Mouse (Mus musculus) intestine, embryonic 15.5 days (tissue): ENCODE measurements around the gene Herpud1. TPM values are rescaled to one million over a fixed set of nuclear protein-coding genes. Genes with fewer than 3 reads are reported as not detected.

Experiments
- ATAC-seq: fragments of 200-750 bp; cut with Nextera tagmentation; 2 replicates; pipeline ENCODE4 v1.8.0; 2017; ENCODE audit warnings: moderate TSS enrichment, moderate library complexity
- H3K27ac ChIP-seq: fragments of 300-500 bp; sonication (generic); 2 replicates; pipeline ENCODE4 v1.5.1; 2015; ENCODE audit warnings: mild to moderate bottlenecking, inconsistent platforms
- H3K27me3 ChIP-seq: fragments of 300-500 bp; sonication (generic); replicated peaks from 2 replicates; pipeline ENCODE4 v1.6.1; 2015; ENCODE audit warnings: inconsistent platforms
- H3K36me3 ChIP-seq: fragments of 300-500 bp; sonication (generic); 2 replicates; pipeline ENCODE4 v1.6.1; 2015; ENCODE audit warnings: inconsistent platforms
- H3K4me1 ChIP-seq: fragments of 300-500 bp; sonication (generic); replicated peaks from 2 replicates; pipeline ENCODE4 v1.6.1; 2015; ENCODE audit warnings: inconsistent platforms
- H3K4me2 ChIP-seq: fragments of 300-500 bp; sonication (generic); replicated peaks from 2 replicates; pipeline ENCODE4 v1.6.1; 2015; ENCODE audit warnings: mild to moderate bottlenecking, inconsistent platforms
- H3K4me3 ChIP-seq: fragments of 300-500 bp; sonication (generic); replicated peaks from 2 replicates; pipeline ENCODE4 v1.5.1; 2015; ENCODE audit warnings: inconsistent platforms
- H3K9ac ChIP-seq: fragments of 300-500 bp; sonication (generic); 2 replicates; pipeline ENCODE4 v1.6.1; 2015; ENCODE audit warnings: inconsistent platforms
- H3K9me3 ChIP-seq: fragments of 300-500 bp; sonication (generic); 2 replicates; pipeline ENCODE4 v1.6.1; 2016; ENCODE audit warnings: inconsistent platforms
- WGBS: fragments of 180-500 bp; shearing (Covaris S2); methylation state at CpG from one replicate; pipeline ENCODE4 v1.1.7; 2015; 5-methylcytosine and 5-hydroxymethylcytosine counted together
- polyA plus RNA-seq: library from polyadenylated mRNA; unstranded; fragments of >200 nt; fragmentation: Nextera tagmentation; extraction: Ambion mirVana; gene quantifications from 2 replicates; pipeline ENCODE4 v1.2.1, GENCODE M21; 2015

The Herpud1 gene
- polyA plus RNA-seq, 1 experiment from 2014 or later: 115 TPM

GRCm38 (mm10) chr8:94441686-94442085 is 55.4 kb downstream of the Herpud1 start:
- WGBS: 77% methylated on average over 1 of the region's 1 CpGs
- no peak overlapping the region for H3K4me2 ChIP-seq
- no peak overlapping the region for H3K4me3 ChIP-seq
- no peak overlapping the region for H3K27ac ChIP-seq
- no peaks in the 10 kb centered on the region for H3K36me3 ChIP-seq
- no peaks in the 10 kb centered on the region for H3K27me3 ChIP-seq
- H3K9me3 ChIP-seq: no peaks in the 10 kb centered on the region
- no peak for ATAC-seq
- H3K4me1 ChIP-seq: no peaks in the 10 kb centered on the region
- no peak overlapping the region for H3K9ac ChIP-seq

- 75% methylated on average over 3 of the region's 3 CpGs for WGBS
- ATAC-seq: no peak
- no peaks in the 10 kb centered on the region for H3K9me3 ChIP-seq
Observed at GRCm38 (mm10) chr8:94443153-94443552, 56.9 kb downstream of the Herpud1 start.

GRCm38 (mm10) chr8:94444480-94444879 is 58.2 kb downstream of the Herpud1 start:
- no peaks in the 10 kb centered on the region for H3K4me1 ChIP-seq
- no peak overlapping the region for H3K9ac ChIP-seq

More at GRCm38 (mm10) chr8:94443153-94443552, 56.9 kb downstream of the Herpud1 start:
- Histone ChIP-seq H3K4me2 (no peak overlapping the region), H3K36me3 (no peaks in the 10 kb centered on the region), H3K27ac (no peak overlapping the region), H3K27me3 (no peaks in the 10 kb centered on the region), H3K4me3 (no peak overlapping the region), H3K9ac (no peak overlapping the region), H3K4me1 (no peaks in the 10 kb centered on the region)

More at GRCm38 (mm10) chr8:94444480-94444879, 58.2 kb downstream of the Herpud1 start:
- no peaks in the 10 kb centered on the region for H3K9me3 ChIP-seq
- no peak overlapping the region for H3K4me3 ChIP-seq
- no peak overlapping the region for H3K4me2 ChIP-seq
- ATAC-seq: no peak
- H3K36me3 ChIP-seq: no peaks in the 10 kb centered on the region
- 61% methylated on average over 2 of the region's 2 CpGs for WGBS
- H3K27me3 ChIP-seq: no peaks in the 10 kb centered on the region
- H3K27ac ChIP-seq: no peak overlapping the region

Other genes starting within 250 kb of the Herpud1 start
- gene Mt4, start 249.2 kb upstream of the Herpud1 start, polyA plus RNA-seq: 4.1 and 4.2 TPM in 2 replicates
- gene Mt3, start 233.8 kb upstream of the Herpud1 start, polyA plus RNA-seq: 4.4 and 5.6 TPM in 2 replicates
- gene Mt2, start 213.8 kb upstream of the Herpud1 start, polyA plus RNA-seq: 522 and 534 TPM in 2 replicates
- 2,231 and 2,526 TPM in 2 replicates for gene Mt1, start 207.4 kb upstream of the Herpud1 start, polyA plus RNA-seq
- gene Nup93, start 171.9 kb upstream of the Herpud1 start, polyA plus RNA-seq: 70.2 and 74.9 TPM in 2 replicates
- gene Slc12a3, start 57.2 kb upstream of the Herpud1 start, polyA plus RNA-seq: 0.06 and 0.10 TPM in 2 replicates
- gene Nlrc5, start 47.9 kb downstream of the Herpud1 start, polyA plus RNA-seq: 0.21 and 0.33 TPM in 2 replicates
- 7.4 and 8.4 TPM in 2 replicates for gene Cpne2, start 146.6 kb downstream of the Herpud1 start, polyA plus RNA-seq
- gene Rspry1, start 215.5 kb downstream of the Herpud1 start, polyA plus RNA-seq: 28.1 and 28.3 TPM in 2 replicates
- gene Fam192a, start 215.6 kb downstream of the Herpud1 start, polyA plus RNA-seq: 57.9 and 62.2 TPM in 2 replicates